Mouse (Mus musculus) CH12F3 (cell line): ENCODE measurements around the gene Orm2.

ENCODE experiments used
- in situ Hi-C: fragments of 300-500 bp; cut with MboI; formaldehyde crosslinking; loops from 2 replicates; pipeline ENCODE4 v1.14.3; 2020; ENCODE audit warnings: low sequenced_read_pairs

Gene Orm2

DNA sequence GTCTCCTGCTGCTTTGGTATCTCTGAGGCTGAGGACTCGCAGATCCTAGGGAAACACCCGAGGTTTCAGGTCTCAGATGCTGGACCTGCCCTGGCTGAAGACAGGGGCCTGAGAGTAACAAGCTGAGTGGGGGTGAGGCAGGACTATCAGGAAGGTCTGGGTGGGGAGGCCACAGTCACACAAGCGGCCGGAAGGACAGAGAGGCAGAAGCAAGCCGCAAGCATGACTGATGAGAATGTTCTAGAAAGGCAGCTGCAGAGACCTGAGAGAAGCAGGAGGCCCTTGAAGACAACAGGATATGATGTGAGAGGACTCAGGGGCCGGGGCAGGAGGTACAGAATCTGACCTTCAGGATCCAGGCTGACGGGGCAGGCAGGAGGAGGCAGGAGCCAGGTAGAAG is 42.0 kb downstream of the Orm2 start:
- in situ Hi-C loops, result no loop called here

DNA sequence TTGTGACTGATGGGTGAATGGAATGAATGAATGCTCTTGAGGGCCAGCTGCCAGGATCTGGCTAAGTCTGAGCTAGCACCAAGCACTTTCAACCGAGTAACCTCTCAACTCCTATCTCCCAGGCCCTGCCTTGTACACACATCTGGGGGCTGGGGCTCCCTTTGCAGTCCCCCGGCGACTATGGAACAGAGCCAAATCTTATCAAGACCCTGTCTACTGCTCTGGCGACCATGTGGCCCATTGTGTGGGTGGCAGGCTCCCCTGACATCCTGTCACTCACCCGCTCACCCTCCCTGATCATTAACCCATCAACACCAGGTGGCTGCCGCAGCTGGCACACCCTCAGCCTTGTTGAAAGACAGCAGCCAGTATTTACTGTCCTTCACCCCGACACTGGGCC is 42.8 kb downstream of the Orm2 start:
- in situ Hi-C loops, result no loop called here

DNA sequence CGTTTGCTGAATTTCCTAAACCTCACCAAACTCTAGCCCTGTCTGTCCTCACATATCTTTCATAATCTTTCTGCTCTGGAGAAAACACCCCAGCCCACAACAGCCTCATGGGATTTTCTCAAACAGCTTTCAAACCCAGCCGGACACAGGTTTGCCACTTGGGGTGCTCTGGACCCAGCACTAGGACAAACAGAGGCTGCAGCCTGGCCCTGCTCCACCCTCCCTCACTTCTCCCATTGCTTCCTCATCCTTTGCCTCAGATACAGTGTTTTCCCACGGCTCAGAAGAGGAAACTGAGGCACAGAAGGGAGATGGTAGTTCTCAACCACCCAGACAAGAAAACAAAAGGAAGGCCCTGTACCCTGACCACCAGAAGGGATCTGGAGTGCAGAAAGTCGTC is 43.4 kb downstream of the Orm2 start:
- in situ Hi-C loops, result no loop called here

DNA sequence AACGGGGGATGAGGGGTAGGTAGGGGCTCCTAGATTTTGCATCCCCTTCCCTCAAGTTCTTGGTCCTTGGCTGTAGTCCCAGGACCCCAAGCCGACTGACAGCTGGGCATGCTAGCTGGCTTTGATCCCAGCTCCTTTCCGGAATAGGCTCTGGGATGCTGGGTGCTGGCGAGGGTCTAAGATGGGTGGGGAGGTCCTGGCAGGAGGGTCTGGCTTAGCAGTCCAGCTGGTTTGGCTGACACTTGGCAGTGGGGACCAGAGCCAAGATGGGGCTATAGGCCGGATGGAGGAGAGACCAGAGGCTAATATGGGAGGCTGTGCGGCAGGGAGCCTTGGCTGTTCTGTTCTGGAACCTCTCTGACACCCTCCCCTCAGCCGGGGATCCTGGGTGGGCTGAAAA is 46.0 kb downstream of the Orm2 start:
- in situ Hi-C loops, result no loop called here

DNA sequence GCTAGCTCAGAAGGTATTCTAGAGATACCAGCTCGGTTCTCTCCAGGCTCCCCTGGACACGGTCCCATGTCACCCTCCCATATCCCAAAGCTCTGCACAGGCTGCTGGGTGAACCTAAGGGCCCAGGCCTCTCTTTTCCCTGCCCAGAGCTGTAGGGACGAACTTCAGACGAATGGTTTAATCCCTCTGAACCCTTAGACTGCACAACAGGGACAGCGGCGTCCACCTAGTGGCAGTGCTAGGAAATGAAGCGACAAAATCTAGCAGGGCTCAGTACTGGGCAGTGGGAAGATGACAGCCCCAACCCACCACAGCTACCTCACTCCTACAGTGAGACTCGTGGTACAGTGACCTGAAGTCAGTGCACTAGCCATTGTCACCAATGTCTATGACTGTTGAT is 46.4 kb downstream of the Orm2 start:
- in situ Hi-C loops, result no loop called here

DNA sequence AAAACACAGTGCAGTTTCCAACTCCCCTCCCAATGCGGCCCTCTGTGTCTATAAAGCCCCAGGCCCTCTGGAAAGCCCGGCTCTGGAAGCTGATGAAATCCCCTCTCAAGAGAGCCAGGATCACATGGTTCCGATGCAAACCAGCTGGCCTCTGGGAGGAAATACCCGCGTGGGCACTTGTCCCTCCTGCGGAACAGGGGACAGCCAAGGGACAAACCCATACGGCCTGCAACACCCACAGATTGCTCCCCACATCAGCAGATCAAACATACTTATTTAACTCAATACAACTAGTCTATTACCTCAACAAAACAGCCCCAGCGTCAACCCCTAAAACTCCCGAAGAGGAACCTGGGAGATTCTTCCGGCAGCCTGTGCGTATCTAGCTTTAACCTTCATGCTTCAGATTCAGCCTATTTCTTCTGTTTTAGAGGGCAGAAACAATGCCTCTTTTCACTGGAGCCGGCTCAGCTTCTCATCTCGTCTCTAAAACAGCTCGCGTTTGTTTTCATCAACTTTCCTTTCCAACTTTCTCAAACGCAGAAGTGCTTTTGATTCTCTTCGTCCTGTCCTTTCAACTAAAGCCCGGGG is 47.2 kb downstream of the Orm2 start:
- in situ Hi-C loops, result no loop called here

DNA sequence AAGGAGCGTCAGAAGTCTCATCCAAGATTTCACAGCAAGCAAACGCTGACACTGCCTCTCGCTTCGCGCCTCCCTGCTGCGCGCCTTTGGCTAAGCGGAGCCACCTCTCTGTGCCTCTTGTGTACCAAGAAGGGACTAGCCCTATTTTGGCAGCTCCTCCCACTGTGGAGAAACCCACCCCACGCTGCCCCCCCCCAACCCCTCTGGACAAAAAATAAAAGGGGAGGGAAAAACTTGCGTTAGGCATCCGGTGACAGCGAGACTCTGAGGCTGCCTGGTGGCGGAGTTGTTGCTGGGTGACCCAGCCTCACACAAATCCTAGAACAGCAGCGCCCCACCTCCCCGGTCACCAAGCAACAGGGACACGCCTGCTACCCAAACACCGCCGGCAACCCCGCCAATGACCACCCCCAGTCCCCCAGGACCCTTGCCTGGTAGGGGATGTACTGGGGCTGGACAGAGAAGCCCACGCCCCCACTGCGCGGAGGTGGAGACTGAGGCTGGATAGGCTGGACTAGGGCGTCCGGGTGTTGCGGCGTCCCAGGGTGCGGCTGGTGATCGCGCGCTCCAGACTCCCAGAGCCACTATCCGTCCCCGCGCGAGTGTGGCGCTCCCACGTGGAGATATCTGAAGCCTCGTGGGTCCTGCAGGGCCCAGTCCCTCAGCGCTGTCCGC is 47.8 kb downstream of the Orm2 start:
- in situ Hi-C loops, result loop anchor here (10.0 kb wide), 1 partner anchor 535 kb away; no protein-coding TSS in a partner anchor

DNA sequence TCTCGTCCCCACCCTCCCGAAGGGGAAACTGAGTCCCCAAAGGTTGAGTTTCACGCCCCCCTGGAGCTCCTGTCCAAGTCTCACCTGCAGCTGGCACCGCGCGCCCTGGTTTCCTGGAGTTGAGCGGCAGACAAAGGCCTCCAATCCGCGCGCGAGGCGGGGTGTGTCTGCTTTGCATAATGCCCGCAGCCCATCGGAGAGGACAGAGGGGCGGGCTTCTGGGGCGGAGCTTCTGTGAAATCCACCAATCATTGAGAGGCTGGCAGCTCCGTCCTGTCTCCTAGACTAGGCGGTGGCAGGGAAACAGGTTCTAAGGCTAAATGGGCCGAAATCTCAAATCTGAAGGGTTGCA is 48.3 kb downstream of the Orm2 start:
- in situ Hi-C loops, result loop anchor here (10.0 kb wide), 1 partner anchor 534 kb away; no protein-coding TSS in a partner anchor

DNA sequence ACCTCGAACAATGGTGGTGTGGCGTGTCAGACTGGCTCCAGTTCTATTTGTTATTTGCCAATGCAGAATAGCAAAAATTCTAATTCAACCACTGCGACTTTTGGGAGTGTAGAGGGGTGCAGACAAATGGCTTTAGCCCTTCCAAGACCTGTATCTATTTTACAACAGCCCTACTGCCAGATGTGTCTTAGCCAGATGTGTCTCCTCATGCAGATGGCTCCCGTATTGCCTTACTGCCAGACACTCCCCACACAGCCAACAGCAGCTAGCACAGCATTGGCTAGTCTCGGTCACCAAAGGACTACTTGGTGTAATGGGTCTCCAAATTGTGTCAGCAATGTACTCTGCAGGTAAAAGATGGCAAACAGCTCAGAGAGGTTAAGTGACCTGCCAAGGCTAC is 49.0 kb downstream of the Orm2 start:
- in situ Hi-C loops, result loop anchor here (10.0 kb wide), 1 partner anchor 534 kb away; no protein-coding TSS in a partner anchor

DNA sequence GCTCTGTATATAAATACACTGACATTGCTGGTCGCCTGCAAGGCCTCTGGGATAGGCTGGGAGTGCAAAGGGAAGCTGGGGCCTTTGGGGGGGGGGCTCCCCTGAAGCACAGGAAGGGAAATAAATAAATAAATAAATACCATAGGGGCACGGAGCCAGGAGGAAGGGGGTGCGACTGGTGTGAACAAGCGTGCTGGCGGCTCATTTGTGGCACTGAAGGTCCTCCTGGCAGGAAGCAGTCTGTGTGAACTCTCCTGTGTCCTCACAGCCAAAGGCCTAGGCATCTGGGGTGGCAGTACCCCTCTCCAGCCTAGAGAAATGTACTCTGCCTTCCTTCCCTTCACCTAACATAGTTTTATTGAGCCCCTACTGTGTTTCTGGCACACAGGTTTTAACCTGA is 52.7 kb downstream of the Orm2 start:
- in situ Hi-C loops, result loop anchor here (10.0 kb wide), 1 partner anchor 530 kb away; no protein-coding TSS in a partner anchor
